ENCODE assay signal across 8 mouse cellular contexts in the genomic region with DNA sequence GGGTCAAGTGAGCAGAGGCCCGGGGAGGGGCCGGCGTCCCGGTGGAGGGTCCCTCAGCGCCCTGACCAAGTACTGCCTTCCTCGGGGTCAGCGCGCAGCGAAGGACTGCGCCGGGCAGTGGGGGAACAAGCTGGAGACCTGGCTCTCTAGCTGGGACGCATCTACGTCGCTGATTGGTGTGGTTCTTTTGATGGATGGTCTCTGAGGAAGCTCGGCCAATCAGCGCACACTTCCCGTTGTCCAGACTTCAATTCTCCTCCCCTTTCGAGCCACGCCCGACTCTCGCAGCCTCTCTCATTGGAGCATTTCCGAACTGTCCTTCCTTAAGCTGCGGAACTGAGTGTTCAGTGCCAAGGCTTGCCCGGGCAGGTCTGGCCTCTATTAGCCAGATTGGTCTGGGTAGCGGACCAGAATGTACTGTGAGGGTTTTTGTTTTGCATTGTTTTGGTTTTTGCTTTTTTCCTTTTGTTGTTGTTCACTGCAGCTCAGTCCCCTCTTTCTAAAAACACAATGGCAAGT. TPM values are rescaled to one million over a fixed set of nuclear protein-coding genes. Genes with fewer than 3 reads are reported as not detected.
DNase-seq lines count a peak whose midpoint lies in the region; ATAC-seq and TF ChIP-seq lines count a peak whose summit lies in the region.

Gene Ccng1 (minus strand): TSS at position 203 of the 519 bp plus-strand sequence.

- TF ChIP-seq CTCF in gastrocnemius, adult 2 months (IDR thresholded peaks at IDR 0.05): no peak
- TF ChIP-seq CTCF in hindbrain, postnatal 0 days (IDR thresholded peaks at IDR 0.05; ENCODE audit: low read depth): no peak
- TF ChIP-seq CTCF in left cerebral cortex, adult 2 months (IDR thresholded peaks at IDR 0.05): no peak

- under 1% methylated on average over 25 of the region's 25 CpGs for WGBS in hindbrain, postnatal 0 days

- H3K9me3 ChIP-seq in hindbrain, postnatal 0 days (ENCODE audit: low read length): no peaks in the 10 kb centered on the region

- intact Hi-C loops in gastrocnemius, adult 2 months (cut with DNase I): loop anchor here (2.0 kb wide), 1 partner anchor 62 kb away; no protein-coding TSS in a partner anchor
- intact Hi-C loops in left cerebral cortex, adult 2 months (cut with DNase I): loop anchor here (1.0 to 2.0 kb wide), 2 partner anchors 20 to 63 kb away; no protein-coding TSS in a partner anchor

- H3K27me3 ChIP-seq in hindbrain, postnatal 0 days (ENCODE audit: insufficient read depth, low read length): no peaks in the 10 kb centered on the region

- peak within 1 kb of the TSS; percentile 78 for H3K9ac ChIP-seq in hindbrain, postnatal 0 days (replicated peaks; ENCODE audit: low read length)

- peak within 1 kb of the TSS; percentile 99 for H3K27ac ChIP-seq in gastrocnemius, adult 2 months
- H3K27ac ChIP-seq in hindbrain, postnatal 0 days: peak within 1 kb of the TSS; percentile 62; the same call in 1 of the 2 replicates
- H3K27ac ChIP-seq in left cerebral cortex, adult 2 months: peak within 1 kb of the TSS; percentile 96

- DNase-seq in ZHBTc4 (ENCODE audit: low read depth, low spot score): peak; percentile 98
- peak; percentile 95 for DNase-seq in gastrocnemius, adult 2 months
- DNase-seq in hindbrain, postnatal 0 days (ENCODE audit: low spot score): peak; percentile 96
- peak; percentile 83 to 91 for DNase-seq in left cerebral cortex, adult 2 months (ENCODE audit: extremely low spot score in 1 of 2, low spot score in 2 of 2)
- DNase-seq in right cerebral cortex, adult 2 months (ENCODE audit: low spot score in 2 of 2): peak; percentile 90 to 94
- peak; percentile 73 for DNase-seq in urinary bladder, postnatal 25 days (ENCODE audit: low spot score)

- no peaks in the 10 kb centered on the region for H3K36me3 ChIP-seq in hindbrain, postnatal 0 days (ENCODE audit: insufficient read depth, low read length)

- peak within 1 kb of the TSS; percentile 92 for H3K4me2 ChIP-seq in hindbrain, postnatal 0 days (ENCODE audit: low read depth, low read length)

- H3K4me1 ChIP-seq in hindbrain, postnatal 0 days (ENCODE audit: insufficient read depth, low read length): peaks cover 6% of the 10 kb centered on the region

- peak within 1 kb of the TSS; percentile 88 for H3K4me3 ChIP-seq in gastrocnemius, adult 2 months
- peak within 1 kb of the TSS; percentile 90 for H3K4me3 ChIP-seq in hindbrain, postnatal 0 days (ENCODE audit: low read length)
- H3K4me3 ChIP-seq in left cerebral cortex, adult 2 months: peak within 1 kb of the TSS; percentile 98

- peak; percentile 99 for ATAC-seq in common myeloid progenitor, adult 5-6 weeks (replicated peaks; ENCODE audit: low read depth, poor library complexity, severe bottlenecking)
- ATAC-seq in hindbrain, postnatal 0 days: peak; percentile 99
- ATAC-seq in megakaryocyte, adult 5-6 weeks (ENCODE audit: poor library complexity, severe bottlenecking): peak; percentile 97

RNA-seq across cellular contexts. Expression of gene Ccng1, which starts in this region (rescaled TPM):
- total RNA-seq in common myeloid progenitor, adult 5-6 weeks (2017): 71.8 and 83.1 TPM in 2 replicates
- total RNA-seq in gastrocnemius, adult 2 months (2021): 100 to 1,000 TPM; 643 to 672 TPM
- 49.0 and 51.9 TPM in 2 replicates for total RNA-seq in hindbrain, postnatal 0 days (2014; rRNA removed)
- 31.0 and 33.1 TPM in 2 replicates for polyA plus RNA-seq in hindbrain, postnatal 0 days (2015; fragmentation: Nextera tagmentation; extraction: Ambion mirVana)
- total RNA-seq in left cerebral cortex, adult 2 months (2021): 10 to 100 TPM; 67.3 to 72.7 TPM
- total RNA-seq in megakaryocyte, adult 5-6 weeks (2015): 86.5 and 89.1 TPM in 2 replicates
- 72.5 and 74.6 TPM in 2 replicates for total RNA-seq in megakaryocyte, adult 5-6 weeks (2017)

Comparison
In these comparisons a context has a peak if more than half of its experiments do, and no peak if none do; other contexts are left out.
1. Peak in every context shown above with its lines: DNase-seq, ATAC-seq, H3K4me3 ChIP-seq and H3K27ac ChIP-seq.